Mouse (Mus musculus): ENCODE results near the gene Actr10.

DNA sequence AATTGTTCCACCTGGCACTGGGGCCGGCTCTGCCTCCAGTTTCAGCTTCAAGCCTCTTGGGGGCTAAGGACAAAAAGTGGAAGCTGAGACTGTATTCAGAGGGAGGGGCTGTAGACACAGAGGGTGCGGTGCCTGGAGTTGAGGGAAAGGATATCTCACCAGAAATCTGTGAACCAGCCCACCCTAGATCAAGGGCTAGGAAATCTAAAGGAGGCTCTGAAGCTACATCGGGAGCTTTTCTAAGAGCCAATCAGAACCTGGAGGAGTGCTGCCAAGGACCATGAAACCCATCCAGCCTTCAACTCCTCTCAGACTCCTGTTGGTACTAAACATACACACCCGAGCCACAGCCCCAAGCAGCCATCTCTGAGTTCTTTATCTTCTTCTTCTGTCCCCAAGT is 29.6 kb upstream of the Actr10 start:
- TF ChIP-seq CTCF (IDR thresholded peaks at IDR 0.05), result no peak
- no peak for TF ChIP-seq EP300 (IDR thresholded peaks at IDR 0.05)

All from lung, postnatal 0 days (tissue).